ENCODE assay signal across 14 mouse cellular contexts in genomic region chr1:51508543-51508942, GRCm38 (mm10). TPM values are rescaled to one million over a fixed set of nuclear protein-coding genes. Genes with fewer than 3 reads are reported as not detected.
DNase-seq lines count a peak whose midpoint lies in the region; ATAC-seq and TF ChIP-seq lines count a peak whose summit lies in the region.
"Had no signal": no experiment of that assay in that cellular context is flagged by ENCODE, and none has a peak within 500 bp of the region (broad histone marks: within the 10 kb centered on the region; RNA-seq: fewer than 3 reads in every experiment).

No protein-coding gene starts in this region.

- ATAC-seq in heart, embryonic 16.5 days (replicated peaks; ENCODE audit: extremely low read depth, insufficient read depth, low FRiP score) = no peak
- ATAC-seq in lung, embryonic 15.5 days (ENCODE audit: borderline replicate concordance, extremely low read depth, low FRiP score, low TSS enrichment) = no peak
- ATAC-seq in intestine, embryonic 15.5 days = peak; percentile 41; the same call in 1 of the 2 replicates
- ATAC-seq in stomach, postnatal 0 days (ENCODE audit: low FRiP score, low TSS enrichment) = peak; percentile 81
- ATAC-seq in inflammation-experienced regulatory T-cells, adult 6 months = no peak

- WGBS in heart, embryonic 16.5 days = 40% methylated on average over 3 of the region's 3 CpGs
- 60% methylated on average over 3 of the region's 3 CpGs for WGBS in lung, embryonic 15.5 days
- WGBS in lung, adult 2 months = 53% methylated on average over 3 of the region's 3 CpGs
- 54% methylated on average over 3 of the region's 3 CpGs for WGBS in intestine, embryonic 15.5 days
- 49% methylated on average over 3 of the region's 3 CpGs for WGBS in stomach, postnatal 0 days

- TF ChIP-seq CTCF in lung, adult 2 months (IDR thresholded peaks at IDR 0.05; ENCODE audit: insufficient read depth, low read length) = no peak
- no peak for TF ChIP-seq CTCF in stomach, postnatal 0 days (IDR thresholded peaks at IDR 0.05; ENCODE audit: low read depth)

- DNase-seq in heart, adult 9 months (ENCODE audit: low spot score in 2 of 2) = no peak
- no peak for DNase-seq in lung, adult 2 months
- peak; percentile 26 for DNase-seq in stomach, postnatal 0 days (ENCODE audit: low spot score)
- DNase-seq: adrenal gland, postnatal 10 days; cerebellum, adult 8-10 months had no signal

- no peak overlapping the region for H3K4me3 ChIP-seq in heart, embryonic 16.5 days (ENCODE audit: low read length)
- H3K4me3 ChIP-seq in lung, embryonic 15.5 days = no peak overlapping the region
- no peak overlapping the region for H3K4me3 ChIP-seq in lung, adult 2 months (replicated peaks; ENCODE audit: extremely low read depth, low read depth, low read length)
- no peak overlapping the region for H3K4me3 ChIP-seq in intestine, embryonic 15.5 days (replicated peaks)
- H3K4me3 ChIP-seq in stomach, postnatal 0 days (ENCODE audit: low read depth, low read length) = no peak overlapping the region
- H3K4me3 ChIP-seq: embryonic facial prominence, embryonic 15.5 days; forebrain, embryonic 12.5 days; hindbrain, embryonic 10.5 days; midbrain, embryonic 12.5 days had no signal

- no peaks in the 10 kb centered on the region for H3K9me3 ChIP-seq in heart, embryonic 16.5 days (replicated peaks; ENCODE audit: control insufficient read depth, low read length)
- no peaks in the 10 kb centered on the region for H3K9me3 ChIP-seq in lung, embryonic 15.5 days
- no peaks in the 10 kb centered on the region for H3K9me3 ChIP-seq in intestine, embryonic 15.5 days
- H3K9me3 ChIP-seq in stomach, postnatal 0 days (ENCODE audit: control insufficient read depth, low read length) = no peaks in the 10 kb centered on the region
- H3K9me3 ChIP-seq: embryonic facial prominence, embryonic 15.5 days; forebrain, embryonic 12.5 days; hindbrain, embryonic 10.5 days; midbrain, embryonic 12.5 days had no signal

- TF ChIP-seq EP300 in stomach, postnatal 0 days (optimal IDR thresholded peaks at IDR 0.05) = no peak

- peak overlapping the region; percentile 59 for H3K27ac ChIP-seq in heart, embryonic 16.5 days (ENCODE audit: low read length)
- H3K27ac ChIP-seq in lung, embryonic 15.5 days = peak overlapping the region; percentile 60
- H3K27ac ChIP-seq in intestine, embryonic 15.5 days = peak overlapping the region; percentile 58; the same call in 1 of the 2 replicates
- H3K27ac ChIP-seq in stomach, postnatal 0 days (replicated peaks) = peak overlapping the region; percentile 31
- H3K27ac ChIP-seq: embryonic facial prominence, embryonic 15.5 days; forebrain, embryonic 12.5 days; hindbrain, embryonic 10.5 days; liver, embryonic 14.5 days; midbrain, embryonic 12.5 days had no signal

- peaks cover 16% of the 10 kb centered on the region; the same call in 1 of the 2 replicates for H3K4me1 ChIP-seq in heart, embryonic 16.5 days (ENCODE audit: control insufficient read depth, insufficient read depth, low read length)
- 0 out of 2 replicates have a peak, but pooled peaks cover 7% of the 10 kb centered on the region for H3K4me1 ChIP-seq in lung, embryonic 15.5 days
- peaks cover 2% of the 10 kb centered on the region for H3K4me1 ChIP-seq in lung, adult 2 months (ENCODE audit: control insufficient read depth, insufficient read depth, low read length)
- H3K4me1 ChIP-seq in intestine, embryonic 15.5 days (replicated peaks) = 0 out of 2 replicates have a peak, but pooled peaks cover 7% of the 10 kb centered on the region
- no peaks in the 10 kb centered on the region for H3K4me1 ChIP-seq in stomach, postnatal 0 days (replicated peaks; ENCODE audit: control insufficient read depth, insufficient read depth)

- H3K4me2 ChIP-seq in heart, embryonic 16.5 days (ENCODE audit: low read depth, low read length) = no peak overlapping the region
- H3K4me2 ChIP-seq in lung, embryonic 15.5 days = no peak overlapping the region
- H3K4me2 ChIP-seq in intestine, embryonic 15.5 days (replicated peaks) = no peak overlapping the region
- H3K4me2 ChIP-seq in stomach, postnatal 0 days (replicated peaks; ENCODE audit: low read depth) = no peak overlapping the region
- H3K4me2 ChIP-seq: embryonic facial prominence, embryonic 15.5 days; forebrain, embryonic 12.5 days; midbrain, embryonic 12.5 days had no signal

- H3K9ac ChIP-seq in heart, embryonic 16.5 days (ENCODE audit: low read length) = no peak overlapping the region
- no peak overlapping the region for H3K9ac ChIP-seq in lung, embryonic 15.5 days
- H3K9ac ChIP-seq in intestine, embryonic 15.5 days = no peak overlapping the region
- no peak overlapping the region for H3K9ac ChIP-seq in stomach, postnatal 0 days (ENCODE audit: low read length)
- H3K9ac ChIP-seq: embryonic facial prominence, embryonic 15.5 days; forebrain, embryonic 12.5 days; liver, embryonic 14.5 days; midbrain, embryonic 12.5 days had no signal

- no peak for TF ChIP-seq POLR2A in lung, adult 2 months (IDR thresholded peaks at IDR 0.05; ENCODE audit: borderline replicate concordance, extremely low read depth, low read depth, low read length)

- no peaks in the 10 kb centered on the region for H3K27me3 ChIP-seq in heart, embryonic 16.5 days (ENCODE audit: control insufficient read depth, insufficient read depth, low read length)
- no peaks in the 10 kb centered on the region for H3K27me3 ChIP-seq in lung, embryonic 15.5 days
- H3K27me3 ChIP-seq in intestine, embryonic 15.5 days (replicated peaks) = no peaks in the 10 kb centered on the region
- H3K27me3 ChIP-seq in stomach, postnatal 0 days (ENCODE audit: control insufficient read depth, insufficient read depth, low read length) = no peaks in the 10 kb centered on the region
- H3K27me3 ChIP-seq: embryonic facial prominence, embryonic 15.5 days; forebrain, embryonic 12.5 days; midbrain, embryonic 12.5 days had no signal

- no peaks in the 10 kb centered on the region for H3K36me3 ChIP-seq in heart, embryonic 16.5 days (ENCODE audit: control insufficient read depth, insufficient read depth)
- no peaks in the 10 kb centered on the region for H3K36me3 ChIP-seq in lung, embryonic 15.5 days
- H3K36me3 ChIP-seq in intestine, embryonic 15.5 days = no peaks in the 10 kb centered on the region
- H3K36me3 ChIP-seq in stomach, postnatal 0 days (ENCODE audit: control insufficient read depth, insufficient read depth, low read length) = no peaks in the 10 kb centered on the region
- H3K36me3 ChIP-seq: embryonic facial prominence, embryonic 15.5 days; forebrain, embryonic 12.5 days; hindbrain, embryonic 10.5 days; midbrain, embryonic 12.5 days had no signal

RNA-seq across cellular contexts. Expression of gene Nabp1, which starts 30.3 kb away (rescaled TPM):
- polyA plus RNA-seq in heart, embryonic 16.5 days (2015; fragmentation: Nextera tagmentation; extraction: Ambion mirVana) = 28.0 and 29.1 TPM in 2 replicates
- 7.6 and 10.3 TPM in 2 replicates for polyA plus RNA-seq in lung, embryonic 15.5 days (2015; fragmentation: Nextera tagmentation; extraction: Ambion mirVana)
- 12.5 and 15.9 TPM in 2 replicates for polyA plus RNA-seq in lung, adult 2 months (2012; rRNA removed)
- 13.2 and 14.3 TPM in 2 replicates for polyA plus RNA-seq in intestine, embryonic 15.5 days (2015; fragmentation: Nextera tagmentation; extraction: Ambion mirVana)
- polyA plus RNA-seq in stomach, postnatal 0 days (2015; fragmentation: Nextera tagmentation; extraction: Ambion mirVana) = 12.7 and 12.8 TPM in 2 replicates
- 10 to 100 TPM; 32.7 to 58.5 (median 36.0) TPM for polyA plus RNA-seq in inflammation-experienced regulatory T-cells, adult 6 months (2017; shearing (Covaris generic))

Comparison
In these comparisons a context has a peak if more than half of its experiments do, and no peak if none do; other contexts are left out.
1. ATAC-seq: peak in intestine, embryonic 15.5 days (single experiment) and stomach, postnatal 0 days (single experiment); none in heart, embryonic 16.5 days (single experiment), lung, embryonic 15.5 days (single experiment) and inflammation-experienced regulatory T-cells, adult 6 months (single experiment).
2. Peak in every context shown above with its lines, with median percentiles within 50 percentile points of each other: H3K27ac ChIP-seq.